Mouse (Mus musculus) lung, postnatal 10 days (tissue): ENCODE measurements around the gene Atp11a.
A peak's percentile ranks its signal among the peaks of the same experiment; 100 is the strongest.

ENCODE experiments used
- DNase-seq: peaks from one replicate; pipeline ENCODE4 v3.0.0; 2021

Gene Atp11a

DNA sequence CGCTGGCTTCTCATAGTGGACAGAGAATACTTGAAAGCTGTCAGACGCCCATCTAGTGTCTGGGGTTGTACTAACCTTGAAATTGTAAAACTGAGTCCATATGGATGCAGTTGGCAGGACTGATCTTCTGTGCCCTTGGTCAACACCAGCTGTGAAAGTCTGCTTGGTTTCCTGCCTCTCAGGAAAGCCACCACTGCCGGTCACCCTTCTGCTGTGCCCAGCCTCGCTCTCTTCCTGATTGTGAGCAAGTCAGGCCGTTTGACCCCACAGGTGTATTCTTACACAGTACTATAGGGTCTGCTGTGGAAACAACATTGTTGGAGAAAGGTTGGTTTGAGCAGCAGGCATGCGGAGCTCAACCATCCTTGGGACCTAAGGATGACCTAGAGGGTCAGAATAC is 120.3 kb downstream of the Atp11a start:
- no peak for DNase-seq

DNA sequence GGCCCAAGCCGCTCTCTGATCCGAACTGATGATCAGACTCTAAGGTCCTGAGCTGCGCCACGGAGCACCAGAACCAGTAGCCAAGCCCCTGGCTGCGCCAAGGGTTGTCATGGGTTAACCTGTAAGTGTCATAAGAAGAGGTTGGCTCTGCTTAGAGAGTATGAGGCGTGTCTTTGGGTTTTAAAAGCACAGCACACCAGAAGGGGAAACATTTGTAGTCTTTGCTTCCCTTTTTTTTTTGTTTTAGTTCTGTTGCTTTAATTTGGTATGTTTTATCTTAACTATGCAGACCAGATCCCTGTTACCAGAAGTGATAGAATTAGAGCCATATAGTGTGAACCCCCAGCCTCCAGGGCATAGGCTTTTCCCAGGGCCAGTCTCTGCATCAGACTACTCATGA is 123.3 kb downstream of the Atp11a start:
- no peak for DNase-seq

DNA sequence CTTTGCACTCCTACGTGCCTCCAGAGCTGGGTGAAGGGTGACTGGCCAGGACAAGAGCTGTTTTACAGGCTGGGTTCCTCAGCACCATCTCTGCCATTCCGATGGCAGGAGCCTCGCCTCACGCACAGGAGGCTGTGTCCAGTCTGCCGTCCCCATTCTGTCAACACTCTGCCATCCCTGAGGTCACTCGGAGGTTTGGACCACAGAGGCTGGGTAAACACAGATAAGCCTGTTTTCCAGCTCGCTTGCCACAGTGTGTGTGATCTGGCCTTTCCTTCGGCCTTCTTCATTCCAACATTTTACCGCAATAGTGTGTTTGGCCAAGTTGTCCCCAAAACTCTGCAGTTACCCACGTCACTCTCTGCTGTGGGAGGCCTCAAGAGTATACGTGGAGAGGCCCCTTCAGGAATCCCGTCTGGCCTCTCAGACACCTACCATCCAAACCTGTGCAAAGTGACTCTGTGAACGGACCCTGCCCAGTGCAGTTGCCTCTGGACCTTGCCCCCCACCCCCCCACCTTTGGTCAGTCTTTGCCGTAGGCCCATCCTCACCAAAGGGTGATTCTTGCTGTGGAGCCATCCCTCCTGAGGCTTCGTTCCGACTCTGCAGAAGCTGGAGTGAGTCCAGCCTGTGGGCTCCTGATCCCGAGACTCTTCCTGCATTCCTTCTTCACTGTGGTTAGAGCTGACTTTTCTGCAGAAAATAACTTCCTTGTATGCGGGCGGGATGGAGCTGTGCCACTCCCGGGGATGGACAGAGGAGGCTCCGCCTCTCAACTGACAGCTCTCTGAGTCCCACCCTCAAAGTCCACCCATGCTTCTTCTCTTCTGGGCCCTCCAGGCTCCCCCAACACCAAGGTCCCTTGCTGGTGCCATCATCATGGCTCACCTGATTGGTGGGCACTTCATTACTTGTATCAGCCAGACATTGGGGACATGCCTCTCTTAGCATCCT is 126.5 kb downstream of the Atp11a start:
- peak; percentile 24 for DNase-seq

DNA sequence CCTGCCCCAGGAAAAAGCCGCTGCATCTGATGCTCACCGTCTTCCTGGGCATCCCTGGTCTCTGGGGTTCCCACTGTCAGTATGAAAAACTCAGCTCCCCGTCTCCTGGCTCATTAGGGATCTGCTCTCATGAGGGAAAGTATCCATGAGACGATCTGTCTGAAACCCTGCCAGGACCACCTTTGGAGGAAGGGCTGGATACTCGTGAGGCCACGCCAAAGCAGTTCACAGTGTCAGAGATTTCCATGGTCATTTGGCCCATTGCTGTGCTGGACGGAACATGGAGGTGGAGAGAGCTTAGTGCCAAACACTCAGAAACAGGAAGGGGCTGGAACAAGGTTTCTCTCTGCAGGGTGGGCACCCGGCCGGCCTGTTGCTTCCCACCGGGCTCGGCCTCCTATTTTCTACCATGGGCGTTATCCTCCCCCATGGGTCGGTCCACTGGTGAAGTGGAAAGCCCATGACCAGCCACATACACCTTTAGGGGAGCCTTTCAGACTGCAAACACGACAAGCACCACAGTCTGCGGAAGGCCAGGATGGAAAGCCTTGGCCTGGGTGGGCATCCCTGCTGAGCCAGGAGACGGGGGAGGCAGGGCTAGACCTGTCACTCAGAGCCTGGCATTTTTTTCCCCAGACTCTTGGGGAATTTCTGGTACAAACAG is 131.1 kb downstream of the Atp11a start:
- DNase-seq: no peak

DNA sequence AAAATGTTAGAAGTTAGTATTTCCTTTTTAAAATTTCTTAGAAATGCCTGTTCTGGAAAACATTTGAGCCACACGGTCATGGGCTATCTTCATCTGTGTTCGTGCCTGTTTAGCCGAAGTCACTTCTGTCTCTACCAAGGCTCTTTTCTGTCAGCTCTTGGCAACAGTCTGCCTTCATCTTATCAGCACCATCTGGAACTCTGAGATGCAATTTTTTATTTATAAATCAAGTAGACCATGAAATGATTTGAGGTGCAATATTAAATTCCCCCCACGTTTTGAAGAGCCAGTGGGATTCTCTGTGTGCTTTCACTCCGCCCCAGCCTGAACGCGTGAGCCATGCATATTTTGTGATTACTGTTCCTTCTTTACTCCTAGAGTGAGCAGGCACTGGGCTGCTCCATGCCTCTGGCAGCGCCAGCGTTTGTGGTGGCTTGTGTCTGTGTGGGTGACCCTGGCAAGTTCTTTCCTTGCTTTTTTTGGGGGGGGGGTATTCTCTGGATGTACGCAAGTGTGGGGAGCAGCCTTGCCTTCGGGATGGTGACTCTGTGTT is 132.3 kb downstream of the Atp11a start:
- DNase-seq: no peak

DNA sequence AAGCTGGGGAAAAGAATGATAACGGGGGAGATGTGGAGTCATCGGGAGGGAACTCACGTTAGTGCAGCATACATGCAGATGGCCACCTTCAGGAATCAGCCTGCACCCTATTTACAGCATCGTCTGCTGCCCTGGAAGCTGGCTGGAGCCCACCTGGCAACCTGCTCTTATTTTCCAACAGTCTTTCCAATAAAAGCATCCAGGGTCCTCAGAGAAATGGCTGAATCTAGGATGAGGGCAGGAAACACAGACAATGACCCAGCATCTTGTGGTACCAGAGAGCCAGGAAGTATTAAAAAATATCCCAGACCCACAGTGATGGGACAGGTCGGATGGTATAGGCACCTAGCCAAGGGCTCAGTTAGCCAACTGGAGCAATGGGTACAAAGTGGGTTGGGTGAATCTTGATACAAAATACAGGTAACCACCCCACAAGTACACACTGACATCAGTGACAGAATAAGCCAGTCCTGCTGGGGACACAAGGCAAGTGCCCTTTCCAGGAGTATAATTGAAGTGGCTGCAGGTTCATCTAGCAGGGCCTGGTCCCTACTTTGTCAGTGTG is 136.2 kb downstream of the Atp11a start:
- no peak for DNase-seq

DNA sequence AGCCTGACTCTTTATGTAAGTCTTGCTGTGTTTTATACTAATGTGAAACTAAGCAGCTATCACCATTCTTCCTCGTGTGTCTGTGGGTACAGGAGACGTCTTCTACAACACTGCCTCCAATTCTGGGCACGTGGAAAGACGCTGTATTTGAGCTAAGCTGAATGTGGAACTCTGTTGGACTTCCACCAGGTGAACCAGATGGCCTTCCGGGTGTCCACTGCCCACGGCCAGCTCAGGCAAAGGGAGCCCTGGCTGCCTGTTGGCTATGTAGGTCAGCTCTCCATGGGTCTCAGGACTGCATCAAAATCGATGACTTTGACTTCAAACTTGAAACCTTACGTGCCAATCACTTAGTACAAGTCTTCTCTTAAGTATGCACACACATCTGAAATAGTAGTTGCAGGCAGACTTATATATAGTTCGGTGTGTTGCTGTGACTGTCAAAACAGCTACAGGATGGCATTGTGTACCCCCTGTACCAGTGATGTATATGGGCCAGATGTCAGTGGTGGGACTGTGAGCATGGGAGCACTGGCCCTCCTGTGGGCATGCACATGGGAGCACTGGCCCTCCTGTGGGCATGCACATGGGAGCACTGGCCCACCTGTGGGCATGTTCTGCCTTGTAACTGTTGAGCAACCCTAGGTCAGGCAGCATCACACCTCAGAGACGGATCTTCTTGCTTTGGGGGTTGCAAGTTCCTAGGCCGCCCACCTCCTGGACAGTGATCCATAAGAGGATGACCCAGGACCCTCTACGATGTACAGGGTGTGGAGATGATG is 137.2 kb downstream of the Atp11a start:
- no peak for DNase-seq

DNA sequence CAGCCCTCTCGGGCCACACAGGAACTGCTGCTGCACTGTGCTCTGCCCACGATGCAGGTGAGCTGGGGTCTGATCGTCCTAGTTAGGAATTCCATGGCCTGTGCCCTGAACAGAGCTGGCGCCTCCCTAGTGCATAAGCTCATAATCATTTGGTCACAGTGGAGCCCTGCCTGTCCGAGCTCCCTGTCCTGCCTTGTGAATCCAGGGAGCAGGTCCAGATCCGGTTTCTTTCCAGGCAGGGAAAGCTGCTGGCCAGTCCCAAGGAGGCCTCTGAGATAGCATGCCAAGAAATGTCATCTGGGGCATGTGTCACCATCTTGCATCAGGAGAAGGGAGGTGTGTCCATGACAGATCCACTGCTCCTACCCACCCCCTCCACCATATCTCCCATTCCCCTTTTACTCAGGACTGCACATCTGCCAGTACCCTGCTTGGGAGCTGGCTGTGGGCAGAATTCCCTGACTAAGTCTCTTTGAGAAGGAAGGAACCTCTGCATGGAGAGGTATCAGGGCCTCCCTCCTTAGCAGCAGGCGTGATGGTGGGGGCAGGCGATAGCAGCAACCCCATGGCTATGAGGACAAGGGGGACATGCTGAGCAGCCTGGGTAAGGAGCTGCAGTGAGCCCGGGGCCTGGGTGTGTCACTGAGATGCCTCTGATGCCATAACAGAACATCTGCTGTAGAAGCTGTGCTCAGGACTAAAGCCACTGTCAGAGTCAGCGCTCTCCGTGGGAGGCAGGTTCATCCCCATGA is 138.1 kb downstream of the Atp11a start:
- no peak for DNase-seq

DNA sequence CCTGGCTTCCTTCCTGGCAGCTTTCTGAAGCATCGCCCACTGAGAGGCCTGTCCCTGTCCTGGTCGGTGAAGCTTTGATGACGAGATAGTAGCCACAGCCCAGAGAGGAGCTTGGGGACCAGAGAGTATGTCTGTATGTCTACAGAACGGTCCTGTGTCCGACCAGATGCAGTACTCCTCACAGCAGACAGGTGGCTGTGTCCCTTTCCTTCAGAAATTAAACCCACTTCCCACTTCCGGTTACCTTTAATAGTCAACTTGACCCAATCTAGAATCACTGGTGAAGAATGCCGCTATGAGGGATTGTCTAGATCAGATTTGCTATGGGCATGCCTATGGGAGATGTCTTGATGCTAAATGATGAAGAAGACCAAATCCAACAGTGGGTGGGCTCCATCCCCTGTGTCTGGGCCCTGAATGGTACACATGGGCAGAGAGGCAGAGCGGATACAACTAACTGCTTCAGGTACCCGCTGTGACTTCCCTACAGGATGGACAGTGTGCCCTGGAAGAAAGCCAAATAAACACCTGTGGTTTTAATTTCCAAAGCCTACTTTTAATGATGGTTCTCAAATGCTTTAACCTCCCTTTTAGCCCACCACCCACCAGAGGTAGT is 138.8 kb downstream of the Atp11a start:
- DNase-seq: no peak

DNA sequence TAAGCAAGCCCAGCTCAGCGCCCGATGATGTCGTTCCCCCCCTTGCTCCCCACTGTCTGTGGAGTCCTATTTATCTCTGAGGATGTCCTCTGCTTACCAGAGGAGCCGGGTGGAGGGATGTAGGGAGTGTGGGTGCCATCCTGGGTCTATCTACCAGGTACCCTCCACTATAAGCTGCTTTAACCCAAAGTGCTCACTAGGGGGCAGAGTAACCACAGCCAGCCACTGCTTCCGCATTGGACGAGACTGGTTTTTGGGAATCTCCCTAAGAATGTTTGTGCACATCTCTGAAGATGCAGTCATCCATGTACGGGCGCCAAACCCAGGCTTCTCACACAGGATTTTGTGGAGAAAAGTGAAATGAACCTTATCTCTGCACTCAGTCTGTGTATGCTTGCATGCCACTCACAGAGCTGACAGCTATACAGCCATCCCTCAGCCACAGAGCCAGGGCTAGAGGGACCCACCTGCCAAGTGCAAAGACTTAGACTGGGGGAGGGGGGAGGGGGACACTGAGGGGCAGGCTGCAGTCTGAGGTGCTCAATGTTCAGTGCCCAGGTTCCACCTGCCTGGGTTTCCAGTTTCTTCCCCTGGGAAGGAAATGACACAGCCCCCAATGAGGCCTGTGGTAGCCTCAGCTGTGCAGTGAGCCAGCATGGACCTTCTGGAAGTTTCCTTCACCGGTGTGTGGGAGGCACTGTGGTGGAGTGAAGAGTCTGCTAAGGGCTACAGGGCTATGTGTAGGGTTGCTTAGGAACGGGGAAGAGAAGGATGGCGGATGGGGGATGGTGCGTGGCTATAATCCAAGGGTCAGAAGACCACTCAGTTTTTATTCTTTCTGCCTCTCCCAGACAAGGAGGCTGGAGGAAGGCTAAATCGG is 139.9 kb downstream of the Atp11a start:
- DNase-seq: peak; percentile 78

DNA sequence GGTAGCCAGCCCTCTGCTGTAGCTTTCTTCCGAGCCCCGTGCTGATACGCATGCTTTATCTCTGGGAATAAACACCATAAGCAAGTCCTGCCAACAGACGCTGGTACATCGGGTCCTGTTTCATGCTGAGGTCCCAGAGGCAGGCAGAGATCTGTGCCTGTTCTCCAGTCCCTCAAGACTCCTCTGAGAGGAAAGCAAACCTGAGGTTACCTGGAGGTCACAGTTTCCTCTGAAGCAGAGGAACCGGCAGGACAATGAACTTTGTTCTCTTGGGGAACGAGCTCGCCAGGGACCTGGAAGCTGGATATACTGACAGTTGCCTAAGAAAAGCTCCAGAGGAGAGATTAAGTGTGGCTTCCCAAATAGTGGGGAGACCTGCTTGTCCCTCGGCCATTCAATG is 141.0 kb downstream of the Atp11a start:
- no peak for DNase-seq

DNA sequence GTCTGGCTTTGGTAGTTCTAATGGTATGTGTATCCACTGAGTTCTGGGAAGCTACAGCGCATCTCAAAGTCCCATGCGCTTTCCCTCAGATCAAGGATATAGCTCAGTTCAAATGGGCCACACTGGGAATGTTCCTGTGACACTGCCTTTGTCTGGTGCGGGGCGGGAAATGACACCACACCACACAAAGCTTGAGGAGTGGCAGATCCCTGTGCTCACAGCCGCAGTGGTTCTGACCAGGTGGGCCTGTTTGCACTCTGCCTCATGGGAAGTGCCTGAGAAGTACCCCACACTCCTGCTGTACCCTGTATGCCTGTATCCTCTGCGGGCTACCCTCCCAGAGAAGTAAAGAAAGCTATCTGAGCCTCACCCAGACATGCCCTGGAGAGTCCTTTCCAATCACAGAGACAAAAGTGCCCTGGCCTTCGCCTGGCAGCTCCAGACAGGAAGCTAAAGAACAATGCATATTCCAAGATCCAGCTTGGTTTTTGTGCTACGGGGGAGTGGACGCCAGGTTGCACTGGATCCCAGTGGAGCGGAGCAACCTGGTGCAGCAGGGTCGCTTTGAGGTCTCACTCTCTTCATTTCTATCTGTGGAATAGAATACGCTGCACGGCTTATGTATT is 147.1 kb downstream of the Atp11a start:
- peak; percentile 44 for DNase-seq

DNA sequence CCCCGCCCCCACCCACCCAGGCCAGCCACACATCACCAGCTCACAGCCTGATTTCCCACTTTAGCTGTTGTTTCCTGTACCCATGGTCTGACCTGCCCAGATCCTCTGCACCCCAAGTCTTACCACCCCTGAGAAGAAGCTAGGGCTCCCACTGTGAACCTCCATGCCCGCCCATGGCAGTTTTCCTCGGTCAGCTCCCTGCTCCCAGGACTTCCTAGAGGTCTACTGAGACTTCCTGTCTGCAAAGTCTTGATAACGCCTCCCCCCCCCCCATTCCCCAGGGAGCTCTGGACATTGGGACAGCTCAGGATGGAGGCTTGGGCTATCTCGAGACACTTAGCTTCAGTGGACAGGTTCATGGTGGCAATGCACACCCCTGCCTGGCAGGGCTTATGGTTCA is 148.3 kb downstream of the Atp11a start:
- no peak for DNase-seq

DNA sequence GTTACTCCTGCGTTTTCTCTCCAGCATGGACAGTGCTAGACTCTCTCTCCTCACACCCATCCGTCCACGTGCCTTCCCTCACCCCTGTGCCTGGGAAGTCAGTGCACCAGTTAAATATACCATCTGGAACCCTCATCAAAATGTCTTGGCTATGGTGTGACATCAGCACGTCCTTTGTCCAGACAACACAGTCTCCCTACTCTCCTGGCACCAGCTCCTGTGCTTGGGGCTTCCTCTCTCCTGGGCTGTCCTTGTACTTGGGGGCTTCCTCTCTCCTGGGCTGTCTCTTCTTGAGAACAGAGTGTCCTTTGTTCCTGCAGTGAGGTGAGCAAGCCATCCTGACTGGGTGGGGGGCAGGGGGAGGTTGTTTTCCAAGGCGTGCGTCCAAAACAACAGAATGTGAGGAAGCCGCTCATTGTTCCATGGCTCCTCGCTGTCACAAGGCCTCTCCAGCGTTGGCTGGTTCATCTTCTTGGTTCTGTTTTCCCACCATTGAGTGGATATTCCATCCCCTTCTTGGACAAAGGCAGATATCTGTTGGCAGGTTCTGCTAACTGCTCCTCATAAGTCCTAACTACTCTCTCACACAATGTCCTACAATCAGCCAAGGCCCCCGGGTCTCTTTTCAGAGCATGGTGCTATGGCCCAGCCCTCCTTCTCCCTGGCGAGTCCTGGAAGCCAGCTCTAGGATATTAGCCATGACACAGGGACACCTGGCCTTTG is 148.9 kb downstream of the Atp11a start:
- peak; percentile 67 for DNase-seq

DNA sequence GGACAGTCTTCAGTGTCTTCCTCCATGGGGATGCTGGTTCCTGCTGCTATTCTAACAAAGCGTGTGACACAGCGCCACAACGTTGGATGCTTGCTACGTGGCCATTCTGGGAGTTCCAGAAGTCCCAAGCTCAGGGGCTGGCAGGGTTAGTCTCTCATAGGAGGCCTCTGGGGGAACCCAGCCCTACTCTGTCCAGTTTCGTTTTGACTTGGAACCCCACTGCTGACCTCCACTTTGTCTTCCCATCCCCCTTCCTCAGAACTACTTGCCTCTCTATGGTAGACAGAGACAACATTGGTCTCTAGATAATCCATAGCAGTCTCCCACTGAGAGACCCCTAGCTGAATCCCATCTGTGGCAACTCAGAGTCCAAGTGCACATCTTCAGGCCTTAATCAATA is 149.8 kb downstream of the Atp11a start:
- no peak for DNase-seq

DNA sequence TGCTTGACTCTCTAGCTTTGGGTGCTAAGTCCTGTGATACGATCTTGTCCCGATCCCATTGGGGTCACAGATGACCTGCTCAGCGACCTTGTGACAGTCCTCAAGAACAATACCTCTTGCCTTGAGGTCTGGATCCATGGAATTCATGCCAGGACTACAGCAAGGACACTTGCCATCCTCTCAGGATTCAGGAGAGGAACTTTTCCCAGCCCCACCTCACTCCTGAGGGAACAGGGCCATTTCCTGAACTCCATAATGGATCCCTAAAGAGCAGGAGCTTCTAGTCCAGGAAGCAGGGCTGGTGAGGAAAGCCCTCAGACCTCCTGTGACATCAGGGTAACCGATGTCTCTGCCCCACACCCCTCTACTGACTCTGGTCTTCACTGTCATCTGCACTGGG is 150.9 kb downstream of the Atp11a start:
- DNase-seq: no peak

DNA sequence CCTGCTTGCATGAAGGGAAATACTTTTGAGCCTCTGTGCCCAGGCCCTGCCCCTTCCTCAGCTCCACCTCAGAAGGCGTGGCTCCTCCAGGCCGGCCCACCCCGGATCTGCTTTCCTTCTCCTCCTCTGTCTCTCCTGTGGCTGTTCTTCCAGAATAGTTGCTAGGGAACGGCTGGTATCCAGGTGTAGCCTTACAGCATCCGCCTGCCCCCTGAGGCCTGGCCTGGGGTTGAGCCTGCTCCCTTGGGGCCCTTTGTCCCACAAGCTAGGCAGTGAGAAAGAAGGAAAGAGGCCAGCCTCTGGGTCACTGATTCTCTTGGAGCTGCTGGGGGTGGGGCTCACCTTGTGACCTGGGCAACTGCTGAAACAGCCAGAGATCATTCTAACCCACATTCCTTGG is 155.2 kb downstream of the Atp11a start:
- DNase-seq: no peak

DNA sequence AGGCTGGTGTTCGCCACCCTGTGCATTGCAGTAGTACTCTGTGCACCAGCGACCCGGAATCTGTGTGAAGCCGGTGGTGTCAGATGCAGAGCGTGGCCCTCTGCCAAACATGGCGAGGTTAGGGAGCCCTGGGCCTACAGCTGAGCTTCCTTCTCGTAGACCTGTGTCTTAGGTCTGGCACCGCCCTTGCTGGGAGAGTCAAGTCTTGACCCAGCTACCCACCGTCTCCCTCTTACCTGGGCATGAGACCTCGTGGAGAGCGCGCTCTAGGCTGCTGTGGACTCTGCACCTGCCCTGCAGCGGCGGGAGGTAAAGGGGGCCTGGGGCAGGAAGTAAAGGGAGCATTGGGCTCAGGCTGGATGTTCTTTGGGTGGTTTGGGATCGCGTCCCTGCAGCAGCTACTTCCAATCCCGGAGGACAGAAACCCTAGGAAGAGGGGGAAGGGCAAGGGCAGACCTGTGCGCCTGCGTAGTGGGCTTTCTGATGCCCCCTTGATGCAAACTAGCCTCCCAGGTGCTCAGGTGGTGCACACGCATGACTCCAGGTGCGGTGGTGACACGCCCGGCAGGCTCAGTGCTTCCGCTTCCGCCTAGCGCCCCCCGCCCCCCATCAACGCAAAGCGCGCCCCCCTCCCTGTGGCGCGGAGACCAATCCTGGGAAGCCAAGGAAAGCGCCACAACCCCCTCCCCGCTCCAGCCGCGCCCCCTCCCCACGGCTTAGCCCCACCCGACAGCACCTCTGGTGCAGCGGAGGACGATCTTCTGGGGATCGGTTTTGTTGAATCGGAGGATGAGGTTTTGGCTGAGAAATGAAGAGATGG is 158.6 kb downstream of the Atp11a start:
- DNase-seq: no peak
